ENCODE assay signal across 13 mouse cellular contexts in genomic region chr14:54997297-54997696, GRCm38 (mm10). TPM values are rescaled to one million over a fixed set of nuclear protein-coding genes. Genes with fewer than 3 reads are reported as not detected.
DNase-seq lines count a peak whose midpoint lies in the region; ATAC-seq lines count a peak whose summit lies in the region.
"Had no signal": no experiment of that assay in that cellular context is flagged by ENCODE, and none has a peak within 500 bp of the region (broad histone marks: within the 10 kb centered on the region; RNA-seq: fewer than 3 reads in every experiment).

No protein-coding gene starts in this region.

- H3K4me2 ChIP-seq in kidney, embryonic 14.5 days (replicated peaks; ENCODE audit: low read depth, low read length), result no peak overlapping the region
- no peak overlapping the region for H3K4me2 ChIP-seq in midbrain, embryonic 14.5 days (ENCODE audit: low read length)
- H3K4me2 ChIP-seq: embryonic facial prominence, embryonic 13.5 days had no signal

- no peaks in the 10 kb centered on the region for H3K27me3 ChIP-seq in kidney, embryonic 14.5 days (ENCODE audit: control insufficient read depth, insufficient read depth, low read length)
- no peaks in the 10 kb centered on the region for H3K27me3 ChIP-seq in midbrain, embryonic 14.5 days (ENCODE audit: control insufficient read depth, insufficient read depth, low read length)
- H3K27me3 ChIP-seq: embryonic facial prominence, embryonic 13.5 days had no signal

- peak; percentile 34 for DNase-seq in embryo, embryonic 9.5 days (ENCODE audit: extremely low spot score)
- no peak for DNase-seq in embryo, embryonic 10 days (ENCODE audit: low spot score)
- no peak for DNase-seq in kidney, postnatal 4 days
- DNase-seq in forelimb bud, embryonic 11.5 days (ENCODE audit: low read depth, low spot score), result peak; percentile 27
- DNase-seq in midbrain, embryonic 14.5 days, result no peak
- no peak for DNase-seq in frontal cortex, postnatal 36 days (ENCODE audit: low spot score in 2 of 2)
- DNase-seq: kidney, adult 18-20 months; thymus, postnatal 14 days had no signal

- ATAC-seq in kidney, embryonic 14.5 days (ENCODE audit: low FRiP score, low TSS enrichment), result no peak
- no peak for ATAC-seq in midbrain, embryonic 14.5 days (ENCODE audit: low FRiP score, low TSS enrichment)
- ATAC-seq in inflammation-experienced regulatory T-cells, adult 6 months, result no peak

- no peaks in the 10 kb centered on the region for H3K36me3 ChIP-seq in kidney, embryonic 14.5 days (ENCODE audit: control insufficient read depth, insufficient read depth, low read length)
- H3K36me3 ChIP-seq in midbrain, embryonic 14.5 days (ENCODE audit: control insufficient read depth, insufficient read depth, low read length), result no peaks in the 10 kb centered on the region
- H3K36me3 ChIP-seq: embryonic facial prominence, embryonic 13.5 days had no signal

- H3K4me1 ChIP-seq in kidney, embryonic 14.5 days (ENCODE audit: control insufficient read depth, insufficient read depth, low read length), result peaks cover 14% of the 10 kb centered on the region
- H3K4me1 ChIP-seq in midbrain, embryonic 14.5 days (ENCODE audit: control insufficient read depth, insufficient read depth, low read length), result peaks cover 36% of the 10 kb centered on the region

- H3K9ac ChIP-seq in kidney, embryonic 14.5 days (ENCODE audit: low read depth, low read length), result no peak overlapping the region
- 0 out of 2 replicates have a peak overlapping the region, but pooled peaks have one; percentile 17 for H3K9ac ChIP-seq in midbrain, embryonic 14.5 days (replicated peaks; ENCODE audit: low read length)
- H3K9ac ChIP-seq: embryonic facial prominence, embryonic 13.5 days had no signal

- peak overlapping the region; percentile 52 for H3K27ac ChIP-seq in kidney, embryonic 14.5 days (ENCODE audit: low read depth, low read length)
- H3K27ac ChIP-seq in midbrain, embryonic 14.5 days (replicated peaks; ENCODE audit: low read depth, low read length), result no peak overlapping the region

- H3K4me3 ChIP-seq in kidney, embryonic 14.5 days (ENCODE audit: low read length), result no peak overlapping the region
- no peak overlapping the region for H3K4me3 ChIP-seq in midbrain, embryonic 14.5 days (replicated peaks; ENCODE audit: low read depth, low read length)
- H3K4me3 ChIP-seq: embryonic facial prominence, embryonic 13.5 days had no signal

- WGBS in kidney, embryonic 14.5 days, result 36% methylated on average over 4 of the region's 4 CpGs
- 23% methylated on average over 4 of the region's 4 CpGs for WGBS in midbrain, embryonic 14.5 days

- no peaks in the 10 kb centered on the region for H3K9me3 ChIP-seq in kidney, embryonic 14.5 days (ENCODE audit: control insufficient read depth, low read length)
- H3K9me3 ChIP-seq in midbrain, embryonic 14.5 days (ENCODE audit: control insufficient read depth, low read length), result no peaks in the 10 kb centered on the region
- H3K9me3 ChIP-seq: embryonic facial prominence, embryonic 13.5 days had no signal

RNA-seq across cellular contexts. Expression of gene Myh7, which starts 2.9 kb away (rescaled TPM):
- polyA plus RNA-seq in kidney, embryonic 14.5 days (2014; fragmentation: Nextera tagmentation; extraction: Ambion mirVana), result 0.11 and 2.0 TPM in 2 replicates
- polyA plus RNA-seq in midbrain, embryonic 14.5 days (2014; fragmentation: Nextera tagmentation; extraction: Ambion mirVana), result 5.4 and 7.7 TPM in 2 replicates
- polyA plus RNA-seq in inflammation-experienced regulatory T-cells, adult 6 months (2017; shearing (Covaris generic)), result not detected

RNA-seq across cellular contexts. Expression of gene Ngdn, which starts 18.0 kb away (rescaled TPM):
- polyA plus RNA-seq in kidney, embryonic 14.5 days (2014; fragmentation: Nextera tagmentation; extraction: Ambion mirVana), result 80.8 and 109 TPM in 2 replicates
- polyA plus RNA-seq in midbrain, embryonic 14.5 days (2014; fragmentation: Nextera tagmentation; extraction: Ambion mirVana), result 51.7 and 54.3 TPM in 2 replicates
- 100 to 1,000 TPM; 177 to 182 (median 181) TPM for polyA plus RNA-seq in inflammation-experienced regulatory T-cells, adult 6 months (2017; shearing (Covaris generic))

RNA-seq across cellular contexts. Expression of gene Gm17428, which starts 20.6 kb away (rescaled TPM):
- polyA plus RNA-seq in kidney, embryonic 14.5 days (2014; fragmentation: Nextera tagmentation; extraction: Ambion mirVana), result not detected in 2 replicates
- not detected in 2 replicates for polyA plus RNA-seq in midbrain, embryonic 14.5 days (2014; fragmentation: Nextera tagmentation; extraction: Ambion mirVana)
- polyA plus RNA-seq in inflammation-experienced regulatory T-cells, adult 6 months (2017; shearing (Covaris generic)), result not detected
- polyA plus RNA-seq: embryonic facial prominence, embryonic 13.5 days; liver, embryonic 16.5 days; small intestine, adult 2 months had no signal

RNA-seq across cellular contexts. Expression of gene Myh6, which starts 30.6 kb away (rescaled TPM):
- 0.30 and 0.54 TPM in 2 replicates for polyA plus RNA-seq in kidney, embryonic 14.5 days (2014; fragmentation: Nextera tagmentation; extraction: Ambion mirVana)
- 0.98 and 1.7 TPM in 2 replicates for polyA plus RNA-seq in midbrain, embryonic 14.5 days (2014; fragmentation: Nextera tagmentation; extraction: Ambion mirVana)
- polyA plus RNA-seq in inflammation-experienced regulatory T-cells, adult 6 months (2017; shearing (Covaris generic)), result not detected
- polyA plus RNA-seq: small intestine, adult 2 months had no signal

Comparison
In these comparisons a context has a peak if more than half of its experiments do, and no peak if none do; other contexts are left out.
1. DNase-seq: peak in embryo, embryonic 9.5 days (single experiment) and forelimb bud, embryonic 11.5 days (single experiment); none in embryo, embryonic 10 days (single experiment), kidney, postnatal 4 days (0 of 2), midbrain, embryonic 14.5 days (single experiment) and frontal cortex, postnatal 36 days (0 of 2).